Mouse (Mus musculus): Measurements from ENCODE around the gene Hnrnpl. TPM values are rescaled to one million over a fixed set of nuclear protein-coding genes. Genes with fewer than 3 reads are reported as not detected.

The Hnrnpl gene
- polyA plus RNA-seq, 1 experiment from 2014 or later: 254 TPM

- no peak for TF ChIP-seq CTCF (IDR thresholded peaks at IDR 0.05; ENCODE audit: low read depth)
- no peak for DNase-seq
- H3K27ac ChIP-seq (ENCODE audit: low read depth): no peak overlapping the region
- no peaks in the 10 kb centered on the region for H3K9me3 ChIP-seq (ENCODE audit: low read depth, low read length)
- no peak overlapping the region for H3K4me3 ChIP-seq (ENCODE audit: low read depth, low read length)
- 88% methylated on average over 8 of the region's 8 CpGs for WGBS
- no peak overlapping the region for H3K9ac ChIP-seq
- no peak overlapping the region for H3K4me2 ChIP-seq
- H3K36me3 ChIP-seq (ENCODE audit: insufficient read depth): peaks cover 23% of the 10 kb centered on the region; the same call in 1 of the 2 replicates
- no peak for ATAC-seq (ENCODE audit: insufficient read depth)
- H3K27me3 ChIP-seq (ENCODE audit: insufficient read depth, low read length): no peaks in the 10 kb centered on the region
- H3K4me1 ChIP-seq (ENCODE audit: insufficient read depth): no peaks in the 10 kb centered on the region
Observed at GRCm38 (mm10) chr7:28829821-28830220, 21.5 kb downstream of the Hnrnpl start.

- Histone ChIP-seq H3K4me2 (no peak overlapping the region), H3K4me3 (ENCODE audit: low read depth, low read length) (no peak overlapping the region), H3K4me1 (ENCODE audit: insufficient read depth) (no peaks in the 10 kb centered on the region), H3K9me3 (ENCODE audit: low read depth, low read length) (no peaks in the 10 kb centered on the region), H3K27me3 (ENCODE audit: insufficient read depth, low read length) (no peaks in the 10 kb centered on the region), H3K36me3 (ENCODE audit: insufficient read depth) (peaks cover 23% of the 10 kb centered on the region; the same call in 1 of the 2 replicates), H3K9ac (no peak overlapping the region), H3K27ac (ENCODE audit: low read depth) (no peak overlapping the region)
- DNase-seq (no peak), ATAC-seq (ENCODE audit: insufficient read depth) (no peak)
- TF ChIP-seq CTCF (IDR thresholded peaks at IDR 0.05; ENCODE audit: low read depth): no peak
- WGBS: 69% methylated on average over 5 of the region's 5 CpGs
Observed at GRCm38 (mm10) chr7:28830981-28831380, 22.6 kb downstream of the Hnrnpl start.

GRCm38 (mm10) chr7:28831411-28832125 lies 23.2 kb downstream of the Hnrnpl start:
- DNase-seq: no peak
- H3K4me1 ChIP-seq (ENCODE audit: insufficient read depth): no peaks in the 10 kb centered on the region
- WGBS: 80% methylated on average over 17 of the region's 17 CpGs
- TF ChIP-seq CTCF (IDR thresholded peaks at IDR 0.05; ENCODE audit: low read depth): no peak
- H3K4me3 ChIP-seq (ENCODE audit: low read depth, low read length): no peak overlapping the region
- no peak overlapping the region for H3K9ac ChIP-seq
- no peaks in the 10 kb centered on the region for H3K27me3 ChIP-seq (ENCODE audit: insufficient read depth, low read length)
- no peak overlapping the region for H3K4me2 ChIP-seq
- H3K36me3 ChIP-seq (ENCODE audit: insufficient read depth): peaks cover 20% of the 10 kb centered on the region; the same call in 1 of the 2 replicates
- ATAC-seq (ENCODE audit: insufficient read depth): no peak
- no peak overlapping the region for H3K27ac ChIP-seq (ENCODE audit: low read depth)
- no peaks in the 10 kb centered on the region for H3K9me3 ChIP-seq (ENCODE audit: low read depth, low read length)

DNA sequence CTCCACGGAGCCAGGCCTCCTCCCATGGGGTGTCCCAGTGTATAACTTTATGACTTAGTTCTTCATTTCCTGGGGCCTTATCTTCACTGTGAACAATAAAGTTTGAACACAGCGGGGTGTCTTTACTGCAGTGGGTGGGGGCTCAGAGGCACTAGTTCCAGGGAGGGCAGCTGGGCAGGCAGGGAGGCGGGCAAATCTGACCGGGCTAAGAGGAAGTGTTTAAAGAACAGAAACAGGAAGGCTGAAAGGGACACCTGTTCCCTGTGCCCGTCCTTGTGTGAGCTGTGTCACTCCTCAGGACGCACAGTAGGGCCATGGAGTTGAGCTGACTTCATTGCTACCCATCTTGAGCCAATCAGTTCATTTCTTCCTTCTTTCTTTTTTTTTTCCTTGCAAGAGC lies 23.8 kb downstream of the Hnrnpl start:
- peaks cover 20% of the 10 kb centered on the region; the same call in 1 of the 2 replicates for H3K36me3 ChIP-seq (ENCODE audit: insufficient read depth)
- DNase-seq: no peak
- no peak overlapping the region for H3K27ac ChIP-seq (ENCODE audit: low read depth)
- WGBS: 62% methylated on average over 6 of the region's 6 CpGs
- H3K4me1 ChIP-seq (ENCODE audit: insufficient read depth): no peaks in the 10 kb centered on the region
- TF ChIP-seq CTCF (IDR thresholded peaks at IDR 0.05; ENCODE audit: low read depth): no peak
- H3K4me2 ChIP-seq: no peak overlapping the region
- H3K4me3 ChIP-seq (ENCODE audit: low read depth, low read length): no peak overlapping the region
- ATAC-seq (ENCODE audit: insufficient read depth): no peak
- no peaks in the 10 kb centered on the region for H3K27me3 ChIP-seq (ENCODE audit: insufficient read depth, low read length)
- no peak overlapping the region for H3K9ac ChIP-seq
- no peaks in the 10 kb centered on the region for H3K9me3 ChIP-seq (ENCODE audit: low read depth, low read length)

DNA sequence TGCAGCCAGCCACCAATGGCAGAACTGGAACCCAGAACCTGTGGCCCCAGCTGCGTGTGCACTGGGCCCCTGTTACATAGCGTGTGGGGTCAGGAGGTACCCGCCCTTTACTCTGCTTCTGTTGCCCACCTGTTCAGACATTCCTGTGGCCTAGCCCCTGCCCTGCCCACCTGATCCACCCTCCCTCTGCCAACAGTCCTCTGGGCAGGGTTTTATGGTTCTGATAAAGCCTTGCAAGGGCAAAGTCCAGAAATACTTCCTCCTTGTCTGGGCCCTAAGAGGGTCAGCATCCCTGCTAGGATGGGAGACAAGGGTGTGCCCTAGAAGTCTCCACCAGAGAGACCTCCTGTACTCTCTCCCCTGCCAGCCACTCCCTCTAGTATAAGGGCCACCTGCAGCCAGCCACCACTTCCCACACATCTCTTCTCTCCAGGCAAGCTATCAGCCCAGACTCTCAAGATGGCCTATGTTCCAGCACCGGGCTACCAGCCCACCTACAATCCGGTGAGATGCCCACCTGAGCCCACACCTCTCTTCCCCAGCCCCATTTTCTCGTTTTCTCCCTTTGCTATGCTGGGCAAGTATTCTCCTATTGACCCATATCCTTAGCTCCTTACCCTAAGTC lies 25.5 kb downstream of the Hnrnpl start, which contains the start of gene Lgals4:
TSS of gene Lgals4 (plus strand) at position 132 of the 625 bp plus-strand sequence.
- Histone ChIP-seq H3K4me1 (ENCODE audit: insufficient read depth) (no peaks in the 10 kb centered on the region), H3K9me3 (ENCODE audit: low read depth, low read length) (no peaks in the 10 kb centered on the region), H3K4me3 (ENCODE audit: low read depth, low read length) (no peak within 1 kb of the TSS), H3K27ac (ENCODE audit: low read depth) (no peak within 1 kb of the TSS), H3K9ac (no peak within 1 kb of the TSS), H3K4me2 (no peak within 1 kb of the TSS), H3K27me3 (ENCODE audit: insufficient read depth, low read length) (no peaks in the 10 kb centered on the region), H3K36me3 (ENCODE audit: insufficient read depth) (peaks cover 17% of the 10 kb centered on the region; the same call in 1 of the 2 replicates)
- DNase-seq (no peak), ATAC-seq (ENCODE audit: insufficient read depth) (no peak)
- WGBS: 75% methylated on average over 6 of the region's 6 CpGs
- no peak for TF ChIP-seq CTCF (IDR thresholded peaks at IDR 0.05; ENCODE audit: low read depth)

GRCm38 (mm10) chr7:28836936-28837335 lies 28.6 kb downstream of the Hnrnpl start:
- WGBS: 72% methylated on average over 5 of the region's 5 CpGs
- Histone ChIP-seq H3K4me1 (ENCODE audit: insufficient read depth) (no peaks in the 10 kb centered on the region), H3K9ac (no peak overlapping the region), H3K4me2 (no peak overlapping the region), H3K4me3 (ENCODE audit: low read depth, low read length) (no peak overlapping the region), H3K36me3 (ENCODE audit: insufficient read depth) (no peaks in the 10 kb centered on the region), H3K27ac (ENCODE audit: low read depth) (no peak overlapping the region), H3K9me3 (ENCODE audit: low read depth, low read length) (no peaks in the 10 kb centered on the region), H3K27me3 (ENCODE audit: insufficient read depth, low read length) (no peaks in the 10 kb centered on the region)
- no peak for TF ChIP-seq CTCF (IDR thresholded peaks at IDR 0.05; ENCODE audit: low read depth)
- ATAC-seq (ENCODE audit: insufficient read depth) (no peak), DNase-seq (no peak)

GRCm38 (mm10) chr7:28838331-28838730 lies 30.0 kb downstream of the Hnrnpl start:
- no peaks in the 10 kb centered on the region for H3K9me3 ChIP-seq (ENCODE audit: low read depth, low read length)
- DNase-seq (no peak), ATAC-seq (ENCODE audit: insufficient read depth) (no peak)
- H3K36me3 ChIP-seq (ENCODE audit: insufficient read depth): no peaks in the 10 kb centered on the region
- no peaks in the 10 kb centered on the region for H3K4me1 ChIP-seq (ENCODE audit: insufficient read depth)
- H3K4me2 ChIP-seq: no peak overlapping the region
- no peak overlapping the region for H3K27ac ChIP-seq (ENCODE audit: low read depth)
- H3K9ac ChIP-seq: no peak overlapping the region
- H3K27me3 ChIP-seq (ENCODE audit: insufficient read depth, low read length): no peaks in the 10 kb centered on the region
- no peak overlapping the region for H3K4me3 ChIP-seq (ENCODE audit: low read depth, low read length)
- 74% methylated on average over 9 of the region's 9 CpGs for WGBS
- TF ChIP-seq CTCF (IDR thresholded peaks at IDR 0.05; ENCODE audit: low read depth): no peak
